Mouse (Mus musculus) urinary bladder, postnatal 14 days (tissue): ENCODE results near the gene Ddx59.

Experiments
- DNase-seq: peaks from one replicate; pipeline ENCODE4 v3.0.0; 2021; ENCODE audit warnings: low spot score

Gene Ddx59

DNA sequence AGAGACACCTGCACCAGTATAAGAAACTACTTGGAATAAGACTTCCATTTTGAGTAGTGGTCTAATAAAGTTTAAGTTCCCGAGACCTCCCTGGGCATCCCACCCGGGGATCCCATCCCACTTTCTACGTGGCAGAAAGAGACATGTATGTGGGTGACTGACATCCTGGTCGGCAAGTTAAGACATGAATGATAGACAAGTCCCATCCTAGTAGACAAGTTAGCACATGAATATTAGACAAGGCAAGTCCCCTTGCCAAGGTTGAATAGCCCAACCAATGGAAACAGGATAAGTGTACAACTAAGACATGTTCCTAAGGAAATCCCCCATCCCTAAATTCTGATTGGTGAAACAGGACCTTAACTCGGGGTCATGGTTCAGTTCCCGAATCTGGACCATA lies 34.5 kb downstream of the Ddx59 start:
- DNase-seq: no peak

DNA sequence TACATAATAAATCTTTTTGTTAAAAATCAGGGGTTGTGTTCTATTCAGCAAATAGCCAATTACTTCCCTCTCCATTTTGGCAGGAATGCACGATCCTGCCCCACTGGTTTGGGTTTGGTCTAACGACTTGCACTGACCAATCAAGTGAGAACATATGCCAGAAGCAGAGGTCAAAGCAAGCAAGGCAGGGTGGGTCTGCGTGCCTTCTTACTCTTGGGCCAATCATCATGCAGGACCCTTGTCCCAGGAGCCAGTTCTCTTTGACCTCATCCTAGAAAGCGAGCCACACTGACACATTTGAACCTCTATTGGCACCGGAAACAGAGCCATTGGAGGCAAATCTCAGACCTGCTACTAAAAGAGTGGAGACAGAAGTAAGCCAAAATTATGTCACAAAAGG lies 35.1 kb downstream of the Ddx59 start:
- DNase-seq: no peak

DNA sequence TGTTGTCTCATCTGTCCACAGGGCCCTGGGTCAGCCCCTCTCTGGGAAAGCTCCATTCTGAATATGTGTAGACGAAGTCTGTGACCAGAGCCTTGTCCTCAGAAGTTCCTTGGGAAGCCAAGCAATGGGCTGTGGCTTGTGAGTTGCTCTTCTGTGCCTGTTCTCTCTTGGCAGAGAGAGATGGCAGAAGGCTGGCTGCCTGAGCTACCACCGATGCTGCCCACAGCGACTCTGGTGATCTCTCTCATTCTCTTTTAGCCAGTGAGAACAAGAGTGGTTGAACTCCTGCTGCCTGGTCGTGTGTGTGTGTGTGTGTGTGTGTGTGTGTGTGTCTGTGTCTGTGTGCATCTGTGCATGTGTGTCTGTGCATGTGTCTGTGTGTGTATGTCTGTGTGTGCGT lies 37.4 kb downstream of the Ddx59 start:
- no peak for DNase-seq

DNA sequence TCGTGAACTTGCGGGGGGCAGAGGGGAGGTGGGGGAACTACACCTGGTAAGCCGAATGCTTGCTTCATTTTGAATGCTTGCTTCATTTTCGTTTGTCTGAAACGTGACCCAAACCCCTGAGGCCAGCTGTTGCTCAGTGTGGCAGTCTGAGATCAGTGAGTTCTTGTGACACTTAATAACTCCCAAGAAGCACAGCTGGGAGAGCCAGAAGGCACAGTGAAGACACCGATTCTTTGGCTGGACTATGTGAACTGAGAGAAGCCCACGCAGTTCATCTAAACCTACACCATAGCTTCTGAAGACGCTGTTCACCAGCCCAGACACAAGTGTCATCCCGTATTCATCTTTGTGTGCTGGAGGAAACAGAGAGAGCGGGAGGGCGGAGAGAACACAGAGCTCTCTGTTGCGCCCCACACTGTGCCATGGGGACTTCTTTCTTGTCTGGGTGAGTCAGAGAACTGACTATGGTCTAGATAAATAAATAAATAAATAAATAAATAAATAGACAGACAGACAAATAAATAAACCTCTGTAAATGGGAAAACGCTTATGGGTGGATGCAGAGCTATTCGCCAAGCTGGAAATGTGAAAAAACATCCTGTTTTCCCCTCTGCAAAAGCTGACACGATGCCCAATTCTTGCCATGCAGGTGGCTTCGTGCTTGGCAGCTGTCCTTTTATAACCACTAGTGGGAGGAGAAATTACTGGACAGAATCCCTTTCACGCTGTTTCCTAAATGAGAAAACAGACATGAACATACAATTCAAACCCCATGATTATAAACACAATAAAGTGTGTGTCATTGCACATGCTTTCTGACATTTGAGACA lies 40.9 kb downstream of the Ddx59 start:
- DNase-seq: no peak

DNA sequence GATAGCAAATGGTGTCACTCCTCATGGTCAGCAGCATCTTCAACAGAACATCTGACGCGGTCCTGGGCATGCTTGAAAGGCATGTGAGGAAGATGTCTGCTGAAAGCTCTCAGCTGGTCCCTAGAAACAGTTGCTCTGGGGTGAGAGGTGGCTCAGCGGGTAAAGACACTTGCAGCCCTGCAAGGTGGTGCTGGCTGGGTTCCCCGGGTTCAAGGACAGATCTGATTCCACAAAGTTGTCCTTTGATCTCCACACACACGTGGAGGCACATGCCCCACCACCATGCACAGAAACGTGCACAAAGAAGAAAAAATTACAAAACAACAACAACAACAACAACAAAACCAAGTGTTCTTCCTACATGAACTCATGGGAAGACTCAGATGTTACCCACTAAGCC lies 41.7 kb downstream of the Ddx59 start:
- DNase-seq: no peak

DNA sequence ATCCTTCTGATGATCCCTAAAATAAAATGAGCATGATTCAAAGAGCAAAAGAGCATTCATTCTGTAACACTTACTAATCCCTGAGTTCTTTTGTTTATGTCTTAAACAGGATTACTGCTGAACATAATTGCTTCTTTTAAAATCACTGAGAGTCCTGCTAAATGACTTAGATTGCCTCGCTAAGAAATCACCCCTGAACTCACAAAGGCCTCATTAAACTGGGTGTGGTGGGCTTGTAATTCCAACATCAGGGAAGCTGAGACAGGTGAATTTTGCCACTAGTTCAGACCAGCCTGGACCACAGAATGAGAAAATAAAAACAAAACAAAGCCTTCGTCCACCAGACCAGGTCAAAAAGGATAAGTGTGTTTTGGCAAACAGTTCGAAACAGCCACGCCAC lies 42.3 kb downstream of the Ddx59 start:
- no peak for DNase-seq

DNA sequence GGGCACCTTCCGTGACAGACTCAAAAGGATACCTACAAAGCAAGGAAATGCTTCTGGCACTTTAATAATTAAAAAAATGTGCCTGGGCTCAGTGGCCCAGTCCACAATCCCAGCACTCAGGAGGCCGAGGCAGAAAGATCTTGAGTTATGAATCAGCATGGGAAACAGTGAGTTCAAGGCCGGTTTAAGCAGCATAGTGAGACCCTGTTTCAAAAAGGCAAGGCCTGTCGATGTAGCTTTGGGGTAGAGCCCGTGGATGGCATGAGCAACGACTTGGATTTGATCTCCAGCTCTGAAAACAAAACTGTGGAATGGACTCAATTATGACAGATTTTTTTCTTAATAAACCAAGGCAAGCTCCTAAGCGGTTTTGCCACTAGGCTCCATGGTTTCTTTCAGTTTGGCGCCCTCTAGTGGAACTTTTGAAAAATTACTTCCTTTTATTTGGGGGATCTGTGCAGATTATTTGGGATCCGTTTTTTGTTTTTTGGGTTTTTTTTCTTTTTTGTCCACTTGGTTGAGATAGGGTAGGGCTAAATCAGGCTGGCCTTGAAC lies 43.7 kb downstream of the Ddx59 start:
- DNase-seq: no peak

DNA sequence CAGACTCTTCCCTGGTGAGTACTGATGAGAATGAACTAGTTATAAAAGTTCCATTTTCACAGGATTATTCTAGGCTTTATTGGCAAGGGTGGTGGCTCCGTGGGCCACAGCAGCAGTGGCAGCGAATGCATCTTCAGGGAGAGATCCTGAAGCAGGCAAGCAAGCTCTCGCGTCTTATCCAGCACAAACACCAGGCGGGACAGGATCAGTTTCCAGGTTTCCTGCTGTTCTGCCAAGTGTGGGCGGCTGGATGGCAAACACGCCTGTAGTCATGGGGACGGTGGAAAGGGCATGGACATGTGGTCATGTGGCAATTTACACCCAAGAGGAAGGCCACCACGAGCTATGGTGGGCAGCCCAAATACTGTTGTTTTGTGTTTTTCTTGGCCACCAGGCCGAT lies 47.4 kb downstream of the Ddx59 start:
- no peak for DNase-seq

DNA sequence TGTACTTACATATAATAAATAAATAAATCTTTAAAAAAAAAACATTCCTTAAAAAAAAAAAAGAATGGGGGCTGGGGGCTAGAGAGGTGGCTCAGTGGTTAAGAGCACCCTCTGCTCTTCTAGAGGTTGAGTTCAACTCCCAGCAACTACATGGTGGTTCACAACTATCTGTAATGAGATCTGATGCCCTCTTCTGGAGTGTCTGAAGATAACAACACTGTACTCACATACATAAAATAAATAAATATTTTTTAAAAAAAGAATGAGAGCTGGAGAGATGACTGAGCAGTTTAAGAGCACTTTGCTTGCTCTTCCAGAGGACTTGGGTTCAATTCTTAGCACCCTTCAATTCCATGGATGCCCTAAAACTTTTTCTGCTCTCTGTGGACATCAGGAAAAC lies 50.1 kb downstream of the Ddx59 start:
- DNase-seq: no peak

DNA sequence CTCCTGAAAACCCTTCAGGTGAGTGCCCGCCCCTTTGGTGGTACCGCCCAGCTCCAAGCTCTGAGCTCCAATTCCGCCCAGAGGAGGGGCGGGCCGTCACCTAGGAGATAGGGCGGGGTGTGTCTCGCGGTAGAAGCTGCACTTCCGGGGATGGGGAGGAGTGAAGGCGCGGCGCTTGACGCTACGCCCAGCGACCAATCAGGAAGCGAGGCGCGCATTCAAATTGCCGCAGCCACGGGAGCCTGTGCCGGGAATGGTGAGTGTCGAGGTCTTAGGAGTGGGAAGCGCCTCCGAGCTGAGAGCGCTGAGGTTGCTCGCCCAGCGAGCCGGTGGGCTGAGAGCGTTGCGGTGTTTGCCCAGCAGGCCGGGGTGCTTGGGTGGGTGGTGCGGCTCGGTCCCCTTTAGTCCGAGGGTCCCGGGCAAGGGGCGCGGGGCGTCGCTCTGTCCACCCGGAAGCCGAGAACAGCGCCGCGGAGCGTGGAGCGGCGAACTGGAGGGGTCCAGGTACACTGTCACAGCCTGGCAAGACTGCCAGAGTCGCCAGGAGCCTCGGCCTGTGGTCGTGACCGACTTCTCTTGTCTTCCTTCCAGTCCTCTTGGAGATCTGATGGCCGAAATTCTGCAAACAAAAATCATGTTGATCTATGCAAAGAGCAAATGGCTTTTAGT lies 51.2 kb downstream of the Ddx59 start, which contains the start of gene Kif14:
TSS of gene Kif14 (plus strand) at position 201 of the 669 bp plus-strand sequence.
- peak; percentile 98 for DNase-seq

DNA sequence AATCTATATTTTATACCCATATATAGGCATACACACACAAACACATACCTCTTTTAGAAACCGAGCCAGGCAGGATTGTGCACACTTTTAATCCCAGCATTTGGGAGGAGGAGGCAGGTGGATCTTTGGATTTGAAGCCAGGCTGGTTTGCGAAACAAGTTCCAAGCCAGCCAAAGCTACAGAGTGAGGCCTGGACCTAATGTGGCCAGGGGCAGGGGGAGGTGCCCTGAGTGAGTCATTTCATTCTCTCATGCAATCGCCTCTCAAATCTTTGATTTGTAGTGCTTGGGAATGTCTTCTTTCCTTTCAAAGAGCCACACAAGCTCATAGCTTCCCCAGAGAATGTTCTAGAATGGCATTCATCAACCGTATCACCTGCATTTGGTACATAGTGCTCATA lies 54.3 kb downstream of the Ddx59 start:
- no peak for DNase-seq

DNA sequence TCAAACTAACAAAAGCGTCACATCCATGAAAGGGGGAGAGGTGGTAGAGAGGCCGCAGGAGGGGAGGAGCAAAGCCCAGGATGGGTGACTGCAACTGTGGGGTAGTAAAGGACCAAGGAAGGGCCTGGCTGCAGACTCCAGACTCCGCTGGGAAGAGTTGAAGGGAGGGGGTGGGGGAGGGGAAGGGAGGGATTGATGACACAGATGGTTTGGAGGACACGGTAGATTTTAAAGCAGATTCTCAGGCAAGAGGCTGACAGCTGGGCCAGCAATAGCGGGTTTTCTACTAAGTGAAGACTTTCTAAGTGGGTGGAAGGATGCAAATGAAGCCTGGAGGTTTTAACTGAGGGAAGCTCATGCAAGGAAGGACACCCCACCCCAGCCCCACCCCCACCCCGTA lies 55.4 kb downstream of the Ddx59 start:
- no peak for DNase-seq
